Mouse (Mus musculus) retina, adult 2 months (tissue): ENCODE measurements around the gene Cyba.

ENCODE experiments used
- DNase-seq: peaks from one replicate; pipeline ENCODE4 v3.0.0-alpha.2; 2012; ENCODE audit warnings: low read depth, low spot score

The Cyba gene

DNA sequence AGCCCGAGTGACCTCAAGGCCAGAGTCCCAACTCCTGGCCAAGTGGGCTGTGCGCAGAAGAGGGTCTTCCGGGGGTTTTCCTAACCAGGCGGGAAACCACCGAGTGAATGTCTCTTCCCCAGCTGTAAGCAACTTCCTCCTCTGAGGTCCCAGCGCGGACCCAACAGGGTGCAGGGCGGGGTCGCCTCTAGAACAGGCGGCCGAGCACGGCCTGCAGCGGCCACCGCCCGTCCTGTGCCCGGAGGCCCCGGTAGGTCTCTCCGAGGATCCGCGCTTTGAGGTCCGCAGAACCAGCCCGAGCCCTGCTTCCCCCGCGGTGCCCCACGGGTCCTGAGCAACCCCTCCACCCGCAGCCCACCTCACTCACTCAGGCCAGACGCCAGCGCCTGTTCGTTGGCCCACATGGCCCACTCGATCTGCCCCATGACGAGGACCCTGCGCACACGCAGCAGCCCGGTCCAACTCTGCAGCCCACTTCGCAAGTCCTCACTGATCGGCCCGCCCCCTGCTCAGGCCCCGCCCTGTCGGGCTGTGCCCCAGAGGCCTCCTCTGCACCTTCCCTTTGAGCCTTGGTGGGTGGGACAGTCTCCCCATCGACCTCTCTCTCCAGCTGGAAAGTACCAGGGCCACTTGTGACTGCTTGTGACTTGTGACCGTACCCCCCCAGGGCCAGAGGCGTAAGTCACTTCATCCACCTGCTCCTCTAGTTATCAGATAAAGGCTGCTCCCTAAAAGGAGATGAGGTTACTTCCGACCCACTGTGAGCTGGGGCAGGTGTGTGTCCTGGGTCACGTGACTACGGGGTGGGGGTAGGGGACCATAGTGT lies at the start of gene Cyba:
Gene Cyba (minus strand): TSS at position 488 of the 826 bp plus-strand sequence.
- DNase-seq = no peak

DNA sequence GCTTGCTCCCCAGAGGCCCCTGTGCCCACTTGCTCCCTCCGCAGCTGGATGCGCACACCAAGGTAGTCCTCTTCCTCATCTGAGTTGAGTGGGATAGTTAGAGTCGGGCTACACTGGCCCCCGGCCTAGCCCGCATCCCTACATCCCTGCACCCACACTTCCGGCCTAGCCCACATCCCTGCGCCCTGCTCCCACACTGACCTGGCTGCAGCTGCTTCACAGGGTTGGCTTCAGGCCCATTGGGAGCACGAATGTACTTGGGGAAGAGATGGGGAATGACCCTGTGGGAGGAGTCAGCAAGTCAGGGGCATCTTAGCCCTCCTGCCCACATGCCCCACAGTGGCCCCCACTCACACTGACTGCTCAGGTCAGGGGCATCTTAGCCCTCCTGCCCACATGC lies 49.7 kb upstream of the Cyba start:
- DNase-seq = no peak

DNA sequence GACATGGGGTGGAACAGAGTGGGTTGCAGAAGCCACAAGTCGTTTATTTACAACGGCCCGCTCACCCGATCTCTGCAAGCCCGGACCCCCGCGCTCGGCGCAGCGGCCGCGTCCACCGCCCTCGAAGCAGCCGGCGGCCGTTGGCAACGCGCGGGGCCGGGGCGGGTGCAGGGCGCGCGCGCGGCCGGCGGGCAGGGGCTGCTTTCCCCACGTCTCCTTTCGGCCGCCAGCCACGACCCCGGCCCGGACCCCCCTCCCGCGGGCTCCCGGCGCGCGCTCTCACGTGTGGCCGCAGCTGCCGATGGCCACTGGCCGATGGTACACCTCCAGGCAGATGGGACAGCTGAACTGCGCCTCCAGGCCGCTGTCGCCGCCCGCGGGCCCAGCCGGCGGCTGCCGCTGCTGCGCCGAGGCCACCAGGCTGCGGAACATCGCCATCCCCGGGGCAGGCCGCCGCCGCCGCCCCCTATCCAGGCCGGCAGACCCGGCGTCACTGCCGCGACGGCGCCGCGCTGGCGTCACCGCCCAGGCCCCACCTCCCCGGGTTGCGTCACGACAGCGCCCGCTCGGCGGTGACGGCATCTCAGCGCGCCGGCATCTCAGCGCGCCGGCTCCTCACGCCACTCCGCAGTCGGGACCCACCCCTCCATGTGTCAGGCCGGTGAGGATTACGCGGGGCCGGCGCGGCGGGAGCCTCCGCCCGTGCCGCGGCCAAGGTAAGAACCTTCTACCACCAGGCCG lies 43.0 kb upstream of the Cyba start, which contains the start of the genes Rnf166 and Ctu2:
Gene Rnf166 (minus strand): TSS at position 485 of the 741 bp plus-strand sequence.
Gene Ctu2 (plus strand): TSS at position 564 of the 741 bp plus-strand sequence.
- DNase-seq = peak; percentile 84

DNA sequence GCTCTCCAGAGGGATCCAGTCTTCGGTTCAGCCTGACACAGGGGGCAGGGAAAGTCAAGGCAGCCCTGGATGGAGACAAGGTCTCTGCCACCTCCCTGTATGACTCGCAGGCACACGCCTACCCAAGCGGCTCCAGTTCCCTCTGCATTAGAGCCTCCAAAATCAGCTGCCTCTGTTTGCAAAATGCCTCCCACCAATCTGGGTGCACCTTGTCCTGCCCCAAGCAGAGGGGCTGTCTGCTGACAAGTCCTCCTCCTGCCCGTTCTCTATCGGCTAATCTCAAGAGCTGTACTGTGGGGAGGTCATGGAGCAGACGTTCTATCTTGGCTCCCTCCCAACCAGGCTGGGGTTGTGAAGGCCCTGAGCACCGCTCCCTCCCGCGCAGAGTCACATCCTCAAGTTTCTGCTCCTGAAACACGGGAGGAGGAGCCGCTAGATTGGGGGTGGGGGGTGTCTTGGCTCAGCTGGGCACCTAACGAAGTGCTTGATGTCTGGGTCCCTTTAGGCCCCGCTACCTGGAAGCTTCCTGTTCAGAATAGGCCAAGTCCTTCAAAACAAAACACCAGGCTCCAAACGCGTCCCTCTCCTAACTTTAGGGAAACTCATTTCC lies 42.3 kb upstream of the Cyba start:
- DNase-seq = no peak

DNA sequence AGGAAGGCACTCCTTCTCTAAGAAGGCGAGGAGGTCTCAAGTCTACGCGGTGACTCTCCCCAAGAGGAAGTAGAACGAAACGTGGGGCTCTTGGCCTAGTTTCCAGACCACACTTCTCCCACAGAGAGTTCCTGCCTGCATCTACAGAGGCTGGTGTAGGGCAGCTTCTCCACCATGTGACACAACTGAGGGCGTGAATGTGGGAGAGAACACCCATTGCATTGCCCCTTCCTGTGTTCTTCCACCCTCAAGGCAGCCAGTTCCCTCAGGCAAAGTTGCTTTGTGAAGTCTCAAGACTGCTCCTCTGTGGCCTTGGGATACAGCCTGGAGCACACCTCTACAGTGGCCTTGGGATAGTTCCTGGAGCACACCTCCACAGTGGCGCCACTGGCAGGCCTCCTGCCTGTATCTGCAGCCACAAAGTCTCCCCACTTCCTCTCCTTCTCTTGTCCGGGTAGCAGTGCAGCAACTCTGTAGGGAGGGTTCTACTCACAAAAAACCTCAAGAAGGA lies 41.2 kb upstream of the Cyba start:
- DNase-seq = no peak

DNA sequence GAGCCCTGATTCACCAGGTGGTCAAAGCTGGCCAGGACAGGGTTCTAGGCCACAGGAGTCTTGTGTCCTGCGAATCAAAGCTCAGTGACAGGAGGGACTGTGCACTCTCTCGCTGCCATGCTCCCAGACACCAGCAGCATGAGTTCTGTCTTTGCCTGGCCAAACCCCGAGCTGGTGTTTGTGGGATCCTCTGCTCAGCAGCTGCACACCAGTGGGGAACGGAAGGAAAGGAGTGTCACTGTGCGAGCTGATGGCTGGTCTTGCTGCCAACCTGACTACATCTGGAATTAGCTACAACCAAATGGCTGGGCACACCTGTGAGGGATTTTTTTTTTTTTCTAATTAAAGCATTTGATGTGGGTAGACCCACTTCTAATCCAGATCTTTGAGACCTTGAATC lies 38.0 kb upstream of the Cyba start:
- no peak for DNase-seq

DNA sequence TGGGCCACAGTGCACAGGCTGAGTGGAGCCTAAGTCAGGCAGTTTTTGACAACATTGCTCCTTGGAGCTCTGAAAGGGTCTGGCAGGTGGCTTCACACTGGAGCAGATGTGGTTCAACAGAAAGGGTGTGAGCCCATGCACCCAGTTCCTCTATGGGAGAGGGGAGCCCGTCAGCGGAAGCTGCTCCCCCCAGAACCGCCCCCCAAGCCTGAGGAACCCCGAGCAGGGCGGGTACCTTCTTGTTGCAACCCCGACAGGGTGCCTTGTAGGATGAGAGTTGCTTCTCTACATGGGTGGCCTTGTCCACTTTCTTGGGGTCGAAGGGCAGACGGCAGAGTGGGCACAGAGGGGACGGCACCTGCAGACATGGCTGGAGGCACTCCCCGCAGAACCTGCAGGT lies 37.2 kb upstream of the Cyba start:
- DNase-seq = no peak

DNA sequence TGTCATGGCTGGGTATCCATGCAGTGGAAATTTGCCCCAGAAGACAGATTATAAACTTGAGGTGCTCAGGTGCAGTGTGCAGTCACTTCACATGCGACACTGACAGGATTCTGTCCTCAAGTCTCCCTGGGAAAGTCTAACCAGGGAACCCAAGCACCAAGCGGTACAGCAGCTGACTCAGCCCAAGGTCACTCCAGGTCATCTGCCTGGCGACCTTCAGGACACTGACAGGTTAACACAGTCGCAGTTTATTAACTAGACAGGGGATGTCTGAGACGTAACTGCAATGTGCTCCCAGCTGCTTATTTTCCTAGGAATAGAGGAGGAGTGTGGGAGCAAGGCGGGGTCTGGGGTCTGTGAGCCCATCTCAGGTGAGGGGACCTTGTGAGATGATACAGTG lies 36.7 kb upstream of the Cyba start:
- no peak for DNase-seq

DNA sequence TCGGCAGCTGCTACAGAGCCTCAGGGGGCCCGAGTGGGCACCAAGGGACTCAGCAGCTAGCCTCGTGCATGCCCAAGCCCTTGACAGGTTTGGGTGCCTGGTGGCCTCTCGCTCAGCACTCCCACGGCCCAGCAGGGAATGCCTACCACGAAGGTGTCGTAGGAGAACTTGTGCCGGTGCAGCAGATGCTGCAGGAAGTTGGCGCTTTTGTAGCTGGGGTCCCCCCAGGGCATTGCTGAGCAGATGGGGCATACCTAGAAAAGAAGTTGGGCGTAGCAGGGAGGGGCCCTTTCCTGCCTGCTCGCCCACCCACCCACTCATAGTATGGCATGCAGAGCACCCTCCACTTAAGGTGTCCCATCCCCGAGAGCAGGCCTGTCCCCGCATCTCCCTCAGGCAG lies 35.1 kb upstream of the Cyba start:
- no peak for DNase-seq

DNA sequence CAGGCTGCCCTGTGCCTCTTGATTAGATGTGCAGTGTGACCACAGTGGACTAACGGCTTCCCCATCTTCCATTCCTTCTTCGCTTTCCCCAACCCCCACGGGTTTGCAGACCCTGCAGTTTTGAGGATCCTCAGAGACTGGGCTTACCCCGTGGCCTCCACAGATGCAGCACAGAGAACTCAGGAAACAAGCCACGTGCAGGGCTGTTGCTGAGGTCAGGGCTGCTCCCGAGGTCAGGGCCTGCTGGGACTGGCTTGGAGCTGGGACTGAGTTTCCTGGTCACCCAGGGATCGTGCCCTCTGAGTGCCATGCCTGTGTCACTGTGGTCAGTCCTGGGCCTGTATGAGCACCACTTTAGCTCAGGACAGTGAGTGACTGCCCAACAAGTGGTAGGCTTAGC lies 32.3 kb upstream of the Cyba start:
- DNase-seq = no peak

DNA sequence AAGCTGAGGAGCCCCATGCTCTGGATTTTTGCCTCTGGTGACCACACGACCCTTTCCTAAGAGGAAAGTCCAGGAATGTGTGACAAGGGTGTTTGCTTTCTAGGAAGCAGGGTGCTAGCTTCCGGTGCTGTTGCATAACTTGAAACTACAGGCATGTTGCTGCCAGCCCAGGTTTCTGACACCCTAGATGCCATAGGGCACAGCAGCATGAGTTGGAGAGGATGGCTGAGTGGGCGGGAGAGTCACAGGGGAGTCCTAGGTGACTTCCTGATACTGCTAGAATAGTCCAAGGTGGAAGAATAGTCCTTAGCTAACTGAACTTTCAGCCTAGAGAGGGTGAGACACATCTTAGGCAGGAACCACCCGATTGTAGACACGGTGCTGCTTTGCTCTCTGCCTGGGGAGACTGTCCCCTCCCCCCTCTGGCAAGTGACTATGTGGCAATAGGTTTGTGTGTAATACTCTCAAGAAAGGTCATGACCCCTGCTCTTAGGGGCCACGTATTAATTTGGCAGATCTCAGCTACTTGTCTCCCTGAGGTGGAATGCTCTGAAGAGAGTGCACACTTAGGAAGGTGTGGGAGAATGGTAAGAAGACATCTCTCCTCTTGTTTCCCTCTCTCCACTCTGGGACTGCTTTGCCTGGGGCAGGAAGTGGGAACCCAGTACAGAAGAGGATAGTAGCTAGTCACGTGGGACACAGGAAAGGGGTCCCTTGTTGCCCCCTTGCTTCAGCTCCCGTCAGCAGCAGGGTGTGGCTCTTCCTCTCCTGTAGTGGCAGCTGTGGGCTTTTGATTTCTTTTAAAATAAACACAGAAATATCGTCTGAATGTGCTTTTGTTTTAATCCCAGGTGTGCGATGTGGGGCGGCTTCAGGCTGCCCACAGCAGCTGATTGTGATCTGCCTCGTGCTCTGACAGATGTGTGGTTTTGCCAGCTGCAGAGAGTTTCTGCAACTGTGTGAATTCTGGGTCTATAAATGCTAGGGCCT lies 31.2 kb upstream of the Cyba start:
- no peak for DNase-seq

DNA sequence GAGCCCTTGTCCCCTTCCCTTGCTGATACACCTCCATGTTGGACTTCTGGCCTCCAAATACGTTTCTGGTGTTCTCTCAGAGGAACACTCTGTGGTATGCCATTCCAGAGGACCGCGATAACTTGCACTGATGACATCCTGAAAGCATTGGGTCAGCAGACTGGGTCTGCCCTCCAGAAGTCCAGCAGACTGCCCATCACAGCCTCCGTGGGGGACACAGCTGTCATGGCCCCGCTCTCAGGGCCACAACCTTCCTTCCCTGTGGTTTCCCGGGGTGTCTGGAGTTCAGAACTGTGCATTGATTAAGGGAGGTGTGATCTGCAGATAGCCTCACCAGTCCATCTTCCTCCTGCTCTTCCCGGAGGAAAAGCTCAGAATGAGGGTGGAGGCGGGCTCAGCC lies 29.8 kb upstream of the Cyba start:
- no peak for DNase-seq

DNA sequence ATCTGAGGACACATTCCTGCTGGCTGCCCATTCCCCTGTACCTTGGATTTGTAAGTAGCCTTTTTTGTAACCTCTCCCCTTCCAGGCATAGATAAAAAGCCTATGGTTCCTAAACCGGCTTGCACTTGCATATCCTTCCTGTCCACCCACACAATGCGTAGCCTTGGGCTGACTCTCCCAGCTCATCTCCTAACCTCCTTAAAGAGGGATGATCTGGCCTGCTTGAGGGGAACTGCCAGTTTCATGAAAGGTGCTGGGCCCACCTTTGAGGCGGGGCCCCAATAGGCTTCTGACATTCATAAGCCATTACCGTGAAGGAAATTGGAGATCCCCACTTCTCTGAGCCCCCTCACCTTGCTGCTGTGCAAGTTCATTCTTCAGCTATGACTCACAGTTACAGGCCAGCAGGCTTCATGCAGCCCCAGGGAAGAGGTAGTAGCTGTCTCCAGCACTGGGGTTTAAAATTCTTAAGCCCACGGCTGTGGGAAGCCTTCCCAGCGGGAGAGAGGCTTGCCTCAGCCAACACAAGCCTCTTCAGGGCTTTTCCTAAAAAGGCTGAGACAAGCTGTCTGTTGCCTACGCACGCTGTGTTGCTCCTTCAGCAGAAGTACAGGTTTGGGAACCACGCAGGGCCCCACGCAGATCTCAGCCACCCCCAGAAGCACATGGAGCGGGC lies 28.9 kb upstream of the Cyba start:
- no peak for DNase-seq

DNA sequence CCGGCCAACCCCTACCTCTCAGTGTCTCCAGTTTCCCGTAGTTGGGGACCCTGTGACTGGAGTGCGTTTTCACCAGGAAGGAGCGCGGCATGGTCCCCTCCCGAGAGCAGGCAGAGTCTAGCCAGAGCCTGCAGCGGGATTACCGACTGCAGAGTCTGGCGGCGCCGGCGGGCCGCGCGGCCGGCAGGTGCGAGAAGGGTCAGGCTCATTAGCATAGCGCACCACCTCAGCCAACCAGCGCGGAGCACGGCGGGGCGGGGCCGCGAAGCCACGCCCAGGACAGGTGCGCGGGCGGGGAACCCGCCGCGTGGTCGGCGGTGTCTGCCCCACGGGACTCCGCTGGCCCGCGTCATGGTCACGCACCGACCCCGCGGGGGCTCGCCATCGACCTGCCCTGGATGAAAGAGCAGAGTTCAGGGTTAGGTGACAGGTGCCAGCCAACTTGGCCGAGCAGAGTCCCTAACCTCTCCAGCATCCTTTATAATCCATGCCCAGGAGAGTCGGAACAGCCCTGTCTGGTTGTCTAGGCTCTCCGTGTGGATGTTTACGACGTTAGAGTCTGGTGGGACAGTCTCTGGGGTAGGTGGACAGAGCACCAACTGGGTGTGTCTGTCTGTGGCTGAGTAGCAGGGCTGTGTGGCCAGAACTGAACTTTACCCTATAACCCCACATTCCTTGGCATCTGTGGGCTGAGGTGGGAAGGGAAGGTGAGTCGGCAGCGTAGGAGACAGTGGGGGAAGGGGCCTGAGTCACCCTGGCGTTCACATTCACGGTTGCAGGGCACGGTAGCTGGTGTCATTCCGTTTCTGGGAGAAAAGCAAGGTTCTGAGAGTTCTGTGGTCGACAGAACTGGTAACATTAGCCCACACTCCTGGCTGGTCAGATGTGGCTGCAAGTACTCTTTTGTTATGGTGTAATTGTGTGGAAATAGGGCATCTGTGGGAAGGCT lies 28.1 kb upstream of the Cyba start, which contains the start of gene Snai3:
Gene Snai3 (minus strand): TSS at position 210 of the 949 bp plus-strand sequence.
- DNase-seq = peak; percentile 57

DNA sequence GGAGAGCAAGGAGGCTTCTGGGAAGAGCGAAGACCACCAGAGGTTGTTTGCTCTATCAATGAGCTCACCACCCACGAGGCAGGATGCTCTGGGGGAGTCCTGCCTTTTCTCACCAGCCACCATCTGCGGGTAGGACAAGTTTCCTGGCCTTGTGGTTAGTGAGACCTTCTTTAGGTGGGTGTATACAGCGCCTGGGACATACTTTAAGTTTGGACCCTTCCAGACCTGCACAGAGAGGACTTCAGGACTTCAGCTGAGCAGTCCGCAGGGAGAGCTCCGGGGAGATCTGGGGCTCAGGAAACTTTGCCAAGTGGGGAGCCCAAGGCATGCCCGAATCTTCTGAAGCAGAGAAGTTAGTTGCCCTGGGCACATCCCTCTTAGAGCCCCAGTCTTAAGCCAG lies 27.3 kb upstream of the Cyba start:
- DNase-seq = no peak

DNA sequence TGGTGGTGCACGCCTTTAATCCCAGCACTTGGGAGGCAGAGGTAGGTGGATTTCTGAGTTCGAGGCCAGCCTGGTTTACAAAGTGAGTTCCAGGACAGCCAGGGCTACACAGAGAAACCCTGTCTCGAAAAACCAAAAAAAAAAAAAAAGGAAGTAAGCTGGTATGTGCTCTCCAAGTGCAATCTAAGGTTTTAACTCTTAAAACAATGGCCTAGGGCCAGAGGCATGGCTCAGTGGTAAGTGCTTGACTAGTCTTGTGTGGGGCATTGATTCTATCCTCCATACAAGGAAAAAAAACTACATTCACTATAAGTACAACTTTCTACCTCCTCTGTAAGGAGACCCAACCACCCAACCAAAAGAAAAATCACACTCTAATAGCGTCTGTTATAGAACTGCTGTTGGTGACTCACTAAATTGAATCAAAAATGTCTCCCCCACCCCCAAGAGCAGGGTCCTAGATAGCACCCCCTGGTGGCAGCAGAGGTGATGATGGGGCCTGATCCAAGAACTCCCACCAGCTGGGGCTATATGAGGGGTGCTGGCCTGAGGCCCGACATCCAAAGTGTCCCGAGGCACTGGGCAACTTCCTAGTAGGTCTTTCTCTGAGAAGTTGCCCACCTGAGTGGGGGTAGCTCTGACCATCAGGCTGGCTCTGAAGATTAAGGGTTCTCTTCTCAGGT lies 26.6 kb upstream of the Cyba start:
- DNase-seq = no peak

DNA sequence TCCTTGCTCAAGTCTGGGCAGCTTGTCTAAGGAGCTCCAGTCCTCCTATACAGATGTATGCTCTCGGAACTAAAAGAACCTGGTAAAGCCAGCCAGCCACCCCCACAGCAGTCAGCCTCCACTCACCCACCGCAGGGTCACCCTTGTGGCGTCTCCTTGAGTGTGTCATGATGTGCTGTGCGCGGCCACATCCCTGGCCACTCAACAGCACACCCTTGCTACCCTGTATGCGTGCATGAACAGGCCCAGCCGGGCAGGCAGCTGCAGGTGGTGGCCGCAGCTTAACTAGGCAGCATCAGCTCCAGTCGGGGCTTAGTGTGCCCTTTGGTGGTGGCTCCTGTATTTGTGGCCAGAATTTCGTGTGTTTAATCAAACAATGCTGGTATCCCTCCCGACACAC lies 24.4 kb upstream of the Cyba start:
- no peak for DNase-seq

DNA sequence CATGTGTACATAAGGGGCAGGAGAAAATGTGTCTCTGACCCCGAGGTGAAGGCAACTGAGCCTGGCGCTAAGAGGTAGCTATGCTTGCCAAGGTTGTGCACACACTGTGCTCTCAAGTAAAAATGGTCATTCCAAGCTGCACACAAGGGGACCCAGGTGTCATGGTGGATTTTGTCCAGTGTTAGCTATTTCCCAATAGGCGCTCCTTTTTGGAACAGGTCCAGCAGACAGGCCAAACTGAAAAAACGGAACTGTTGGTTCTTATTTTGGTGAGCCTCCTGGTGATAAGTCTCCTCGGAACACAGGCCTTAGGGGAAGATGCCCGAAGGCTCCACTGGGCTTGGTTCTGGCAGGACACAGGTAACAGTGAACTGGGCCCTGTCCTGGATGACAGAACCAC lies 21.7 kb upstream of the Cyba start:
- DNase-seq = no peak

DNA sequence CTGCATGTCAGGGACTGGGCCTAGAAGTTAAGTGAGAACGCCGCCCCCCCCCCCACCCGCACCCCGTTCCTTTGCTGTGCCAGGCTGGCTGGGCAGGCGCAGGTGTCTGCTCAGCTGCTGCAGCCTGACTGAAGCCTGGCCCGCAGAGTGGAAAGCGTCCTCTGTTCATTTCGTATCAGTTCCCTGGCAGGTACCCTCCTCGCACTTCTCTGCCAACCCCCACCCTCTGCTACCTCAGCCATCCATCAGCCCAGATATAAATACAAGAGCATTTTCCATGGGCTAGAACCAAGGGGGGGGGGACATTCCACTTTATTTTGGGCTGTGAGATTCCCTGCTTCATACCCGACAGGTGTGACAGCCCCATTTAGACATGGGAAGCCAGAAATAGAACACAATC lies 19.4 kb upstream of the Cyba start:
- DNase-seq = no peak
